Mouse (Mus musculus): ENCODE measurements around the gene Akap9. TPM values are rescaled to one million over a fixed set of nuclear protein-coding genes. Genes with fewer than 3 reads are reported as not detected.
A peak's percentile ranks its signal among the peaks of the same experiment; 100 is the strongest.
"Not testable (repeated sequence)": the region's sequence is repeated elsewhere in the genome, so short reads cannot be mapped to it uniquely, and the experiment has no call there.

The Akap9 gene
- polyA plus RNA-seq, 1 experiment from 2014 or later: 434 TPM

- H3K4me2 ChIP-seq (replicated peaks): no peak overlapping the region
- H3K36me3 ChIP-seq: peaks cover 82% of the 10 kb centered on the region
- 67% methylated on average over 6 of the region's 6 CpGs for WGBS
- H3K4me3 ChIP-seq: no peak overlapping the region
- H3K9ac ChIP-seq (replicated peaks): no peak overlapping the region
- no peaks in the 10 kb centered on the region for H3K27me3 ChIP-seq
- H3K9me3 ChIP-seq: no peaks in the 10 kb centered on the region
- no peak overlapping the region for H3K27ac ChIP-seq (replicated peaks)
- no peak for ATAC-seq (replicated peaks)
- no peaks in the 10 kb centered on the region for H3K4me1 ChIP-seq
These were observed 47.0 kb downstream of the Akap9 start for GRCm38 (mm10) chr5:3974896-3975295.

GRCm38 (mm10) chr5:3976111-3976510, 48.3 kb downstream of the Akap9 start:
- H3K4me3 ChIP-seq: no peak overlapping the region
- no peaks in the 10 kb centered on the region for H3K4me1 ChIP-seq
- no peaks in the 10 kb centered on the region for H3K9me3 ChIP-seq
- H3K27me3 ChIP-seq: no peaks in the 10 kb centered on the region
- no peak overlapping the region for H3K9ac ChIP-seq (replicated peaks)
- no peak overlapping the region for H3K4me2 ChIP-seq (replicated peaks)
- ATAC-seq (replicated peaks): no peak
- H3K36me3 ChIP-seq: peaks cover 71% of the 10 kb centered on the region
- H3K27ac ChIP-seq (replicated peaks): no peak overlapping the region
- 94% methylated on average over 8 of the region's 8 CpGs for WGBS

GRCm38 (mm10) chr5:3977904-3978303, 50.0 kb downstream of the Akap9 start:
- Histone ChIP-seq H3K9me3 (no peaks in the 10 kb centered on the region), H3K4me3 (no peak overlapping the region), H3K36me3 (peaks cover 63% of the 10 kb centered on the region), H3K27ac (replicated peaks) (no peak overlapping the region), H3K4me1 (no peaks in the 10 kb centered on the region), H3K27me3 (no peaks in the 10 kb centered on the region), H3K9ac (replicated peaks) (no peak overlapping the region), H3K4me2 (replicated peaks) (no peak overlapping the region)
- 99% methylated on average over 4 of the region's 4 CpGs for WGBS
- no peak for ATAC-seq (replicated peaks)

GRCm38 (mm10) chr5:3989608-3990007, 61.8 kb downstream of the Akap9 start:
- H3K9ac ChIP-seq (replicated peaks): no peak overlapping the region
- H3K4me3 ChIP-seq: no peak overlapping the region
- no peaks in the 10 kb centered on the region for H3K9me3 ChIP-seq
- no peak for ATAC-seq (replicated peaks)
- no peak overlapping the region for H3K4me2 ChIP-seq (replicated peaks)
- H3K27me3 ChIP-seq: no peaks in the 10 kb centered on the region
- no peaks in the 10 kb centered on the region for H3K4me1 ChIP-seq
- H3K27ac ChIP-seq (replicated peaks): no peak overlapping the region
- WGBS: 89% methylated on average over 1 of the region's 1 CpGs
- peaks cover 43% of the 10 kb centered on the region for H3K36me3 ChIP-seq

GRCm38 (mm10) chr5:3990499-3990898, 62.6 kb downstream of the Akap9 start:
- Histone ChIP-seq H3K36me3 (peaks cover 47% of the 10 kb centered on the region), H3K9ac (replicated peaks) (no peak overlapping the region), H3K27me3 (no peaks in the 10 kb centered on the region), H3K9me3 (no peaks in the 10 kb centered on the region), H3K4me3 (no peak overlapping the region), H3K4me2 (replicated peaks) (no peak overlapping the region), H3K4me1 (no peaks in the 10 kb centered on the region), H3K27ac (replicated peaks) (no peak overlapping the region)
- WGBS: 100% methylated on average over 1 of the region's 1 CpGs
- no peak for ATAC-seq (replicated peaks)

- Histone ChIP-seq H3K4me2 (replicated peaks) (no peak overlapping the region), H3K9me3 (no peaks in the 10 kb centered on the region), H3K4me1 (no peaks in the 10 kb centered on the region), H3K4me3 (no peak overlapping the region), H3K27ac (replicated peaks) (no peak overlapping the region), H3K27me3 (no peaks in the 10 kb centered on the region), H3K36me3 (peaks cover 46% of the 10 kb centered on the region), H3K9ac (replicated peaks) (no peak overlapping the region)
- 91% methylated on average over 16 of the region's 16 CpGs for WGBS
- no peak for ATAC-seq (replicated peaks)
These were observed 76.9 kb downstream of the Akap9 start for GRCm38 (mm10) chr5:4004531-4005469.

- WGBS: 92% methylated on average over 3 of the region's 3 CpGs
- no peak for ATAC-seq (replicated peaks)
- H3K9ac ChIP-seq (replicated peaks): no peak overlapping the region
- H3K27ac ChIP-seq (replicated peaks): no peak overlapping the region
- H3K4me2 ChIP-seq (replicated peaks): no peak overlapping the region
- no peaks in the 10 kb centered on the region for H3K9me3 ChIP-seq
- no peaks in the 10 kb centered on the region for H3K27me3 ChIP-seq
- H3K4me1 ChIP-seq: no peaks in the 10 kb centered on the region
- H3K4me3 ChIP-seq: no peak overlapping the region
- peaks cover 51% of the 10 kb centered on the region for H3K36me3 ChIP-seq
These were observed 78.8 kb downstream of the Akap9 start for GRCm38 (mm10) chr5:4006606-4007005.

GRCm38 (mm10) chr5:4008266-4008665, 80.4 kb downstream of the Akap9 start:
- Histone ChIP-seq H3K4me1 (no peaks in the 10 kb centered on the region), H3K36me3 (peaks cover 61% of the 10 kb centered on the region), H3K9me3 (no peaks in the 10 kb centered on the region), H3K9ac (replicated peaks) (no peak overlapping the region), H3K27ac (replicated peaks) (no peak overlapping the region), H3K27me3 (no peaks in the 10 kb centered on the region), H3K4me3 (no peak overlapping the region), H3K4me2 (replicated peaks) (no peak overlapping the region)
- 87% methylated on average over 10 of the region's 10 CpGs for WGBS
- ATAC-seq (replicated peaks): no peak

- H3K4me3 ChIP-seq: no peak overlapping the region
- WGBS: 69% methylated on average over 6 of the region's 6 CpGs
- peak; percentile 55; the same call in 1 of the 2 replicates for ATAC-seq (replicated peaks)
- no peaks in the 10 kb centered on the region for H3K27me3 ChIP-seq
- no peak overlapping the region for H3K9ac ChIP-seq (replicated peaks)
- H3K36me3 ChIP-seq: peaks cover 65% of the 10 kb centered on the region
- H3K9me3 ChIP-seq: no peaks in the 10 kb centered on the region
- peak overlapping the region; percentile 23; the same call in 1 of the 2 replicates for H3K27ac ChIP-seq (replicated peaks)
- H3K4me2 ChIP-seq (replicated peaks): no peak overlapping the region
- H3K4me1 ChIP-seq: no peaks in the 10 kb centered on the region
These were observed 81.7 kb downstream of the Akap9 start for GRCm38 (mm10) chr5:4009540-4009939.

GRCm38 (mm10) chr5:4017646-4018045, 89.8 kb downstream of the Akap9 start:
- not testable (repeated sequence) for H3K27me3 ChIP-seq; H3K4me3 ChIP-seq; H3K4me1 ChIP-seq; H3K4me2 ChIP-seq (replicated peaks); H3K27ac ChIP-seq (replicated peaks); ATAC-seq (replicated peaks); H3K9me3 ChIP-seq; H3K9ac ChIP-seq (replicated peaks)
- WGBS: 87% methylated on average over 1 of the region's 1 CpGs
- peaks cover 68% of the 10 kb centered on the region for H3K36me3 ChIP-seq

GRCm38 (mm10) chr5:4019377-4019776, 91.5 kb downstream of the Akap9 start:
- H3K4me1 ChIP-seq: no peaks in the 10 kb centered on the region
- H3K9me3 ChIP-seq: no peaks in the 10 kb centered on the region
- no peak overlapping the region for H3K9ac ChIP-seq (replicated peaks)
- WGBS: 92% methylated on average over 4 of the region's 4 CpGs
- no peaks in the 10 kb centered on the region for H3K27me3 ChIP-seq
- H3K36me3 ChIP-seq: peaks cover 52% of the 10 kb centered on the region
- no peak for ATAC-seq (replicated peaks)
- H3K4me2 ChIP-seq (replicated peaks): no peak overlapping the region
- H3K4me3 ChIP-seq: no peak overlapping the region
- no peak overlapping the region for H3K27ac ChIP-seq (replicated peaks)

GRCm38 (mm10) chr5:4020018-4020417, 92.2 kb downstream of the Akap9 start:
- H3K36me3 ChIP-seq: peaks cover 47% of the 10 kb centered on the region
- H3K9me3 ChIP-seq: no peaks in the 10 kb centered on the region
- WGBS: 90% methylated on average over 1 of the region's 1 CpGs

More at GRCm38 (mm10) chr5:4020018-4020417, 92.2 kb downstream of the Akap9 start:
- no peak overlapping the region for H3K4me3 ChIP-seq
- H3K9ac ChIP-seq (replicated peaks): no peak overlapping the region
- no peak overlapping the region for H3K4me2 ChIP-seq (replicated peaks)
- no peak for ATAC-seq (replicated peaks)
- no peaks in the 10 kb centered on the region for H3K27me3 ChIP-seq
- no peak overlapping the region for H3K27ac ChIP-seq (replicated peaks)
- H3K4me1 ChIP-seq: no peaks in the 10 kb centered on the region

Measured in forebrain, embryonic 15.5 days (tissue).